Mouse (Mus musculus): ENCODE data around the gene Scp2.

GRCm38 (mm10) chr4:108109728-108110127 is 35.1 kb downstream of the Scp2 start:
- no peak for TF ChIP-seq CTCF (IDR thresholded peaks at IDR 0.05; ENCODE audit: extremely low read depth, insufficient read length, insufficient replicate concordance, low read depth, low read length)
- no peak for TF ChIP-seq POLR2A (IDR thresholded peaks at IDR 0.05; ENCODE audit: low read depth, low read length)

Data from small intestine, adult 2 months (tissue).